Mouse (Mus musculus) right cerebral cortex, postnatal 10 days (tissue): ENCODE data around the gene Cd274.

Source experiments
- DNase-seq, 2 experiments: peaks; one replicate each; pipeline ENCODE4 v3.0.0; 2021; ENCODE audit warnings: low spot score in 2 of 2

Cd274 gene

DNA sequence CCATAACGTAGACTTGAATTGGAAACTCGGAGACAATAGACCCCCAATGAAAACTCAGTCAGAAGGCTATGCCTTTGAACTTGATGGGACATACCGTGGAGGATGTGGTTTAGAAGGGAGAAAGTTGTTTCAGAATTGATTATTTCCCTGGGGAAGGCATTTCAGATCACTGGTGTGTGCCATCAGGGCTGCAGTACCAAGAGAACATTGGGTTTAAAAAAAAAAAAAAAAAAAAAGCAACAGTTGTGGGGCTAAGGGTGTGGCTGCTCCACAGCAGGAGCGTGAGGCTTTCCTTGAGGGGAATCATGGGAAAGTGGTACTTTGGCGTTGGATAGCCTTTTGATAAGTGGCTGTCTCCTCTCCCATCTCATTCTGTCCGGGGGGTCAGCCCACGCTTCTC lies 55.5 kb downstream of the Cd274 start:
- no peak for DNase-seq

DNA sequence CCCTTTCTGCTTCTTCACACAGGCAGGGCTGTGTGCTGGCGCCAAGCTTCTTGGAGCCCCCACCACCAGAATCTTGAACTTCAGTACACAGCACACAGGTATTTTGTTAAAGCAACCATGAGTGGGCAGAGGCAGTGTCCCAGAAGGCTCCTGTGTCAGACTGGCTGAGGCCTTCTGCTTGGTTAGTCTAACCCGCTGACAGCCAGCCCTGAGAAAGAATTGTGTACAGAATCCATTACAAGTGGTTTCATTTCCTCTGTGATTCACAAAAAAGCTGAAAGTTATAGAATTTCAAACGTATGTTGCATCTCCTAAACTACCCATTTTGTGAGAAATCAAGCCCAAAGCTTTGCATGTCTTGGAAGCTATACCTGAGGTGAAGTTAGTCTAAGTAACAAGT lies 63.3 kb downstream of the Cd274 start:
- no peak for DNase-seq

DNA sequence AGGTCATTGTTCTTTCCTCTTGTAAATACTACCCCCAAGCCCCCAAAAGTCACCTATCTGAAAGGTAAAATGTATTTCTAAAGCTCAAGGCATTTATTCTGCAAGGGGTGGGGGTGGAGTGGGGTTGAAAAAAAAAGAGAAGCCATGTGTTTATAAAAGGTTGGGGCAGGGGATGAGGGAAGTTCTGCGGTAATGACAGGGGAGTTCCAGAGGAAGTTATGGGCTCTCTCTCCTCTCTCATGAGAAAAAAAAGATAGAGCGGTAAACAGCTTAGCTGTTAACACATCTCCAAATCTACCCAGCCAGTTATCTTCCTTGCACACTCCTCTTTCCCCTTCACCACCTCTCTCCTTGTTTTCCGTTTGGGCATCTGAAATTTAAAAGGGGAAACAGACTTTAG lies 63.7 kb downstream of the Cd274 start:
- DNase-seq = no peak

DNA sequence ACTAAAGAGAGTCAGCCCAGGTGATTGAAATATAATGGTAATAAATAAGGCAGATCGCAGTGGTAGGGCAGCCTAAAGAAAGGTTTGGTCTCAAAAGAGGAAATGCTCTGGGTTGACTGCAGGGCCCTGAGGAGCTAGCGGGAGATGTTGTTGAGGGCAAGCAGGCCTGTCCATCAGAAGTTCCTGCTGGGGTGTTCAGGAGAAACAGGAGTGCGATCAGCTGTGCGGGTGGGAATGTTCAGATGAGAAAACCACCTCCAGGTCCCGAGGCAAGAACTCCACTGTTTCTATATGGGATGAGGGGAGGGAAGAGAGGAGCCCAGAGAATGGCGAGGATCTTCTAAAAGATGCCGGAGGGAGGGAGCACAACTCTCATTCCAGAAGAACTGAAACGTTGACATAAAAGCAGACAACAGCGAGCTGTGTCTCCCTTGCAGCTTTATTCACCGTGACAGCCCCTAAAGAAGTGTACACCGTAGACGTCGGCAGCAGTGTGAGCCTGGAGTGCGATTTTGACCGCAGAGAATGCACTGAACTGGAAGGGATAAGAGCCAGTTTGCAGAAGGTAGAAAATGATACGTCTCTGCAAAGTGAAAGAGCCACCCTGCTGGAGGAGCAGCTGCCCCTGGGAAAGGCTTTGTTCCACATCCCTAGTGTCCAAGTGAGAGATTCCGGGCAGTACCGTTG lies 69.7 kb downstream of the Cd274 start:
- DNase-seq = no peak
